In the genomic region with DNA sequence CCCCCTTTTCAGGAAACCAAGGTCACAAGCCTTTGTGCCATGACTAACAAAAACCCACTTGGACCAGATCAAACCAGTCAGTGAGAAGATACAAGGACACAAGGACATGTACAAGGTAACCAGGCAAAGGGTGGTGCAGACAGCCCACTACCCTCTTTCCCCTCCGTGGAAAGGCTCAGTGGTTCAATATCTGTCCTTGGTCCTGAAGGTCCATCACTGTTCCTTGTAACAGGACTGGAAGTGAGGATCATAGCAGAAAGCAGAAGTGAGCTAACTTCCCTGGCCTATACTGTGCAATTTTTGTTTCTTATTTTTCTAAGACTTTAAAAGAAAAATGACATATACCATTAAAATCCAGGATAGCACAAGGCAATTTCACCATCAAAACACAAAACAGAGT, we compare ENCODE assay signal across 22 mouse cellular contexts.
DNase-seq lines count a peak whose midpoint lies in the region; ATAC-seq lines count a peak whose summit lies in the region.
"Had no signal": no experiment of that assay in that cellular context is flagged by ENCODE, and none has a peak within 500 bp of the region (broad histone marks: within the 10 kb centered on the region; RNA-seq: fewer than 3 reads in every experiment).

No protein-coding gene starts in this region.

- no peak for ATAC-seq in hindbrain, embryonic 12.5 days (ENCODE audit: low FRiP score)
- no peak for ATAC-seq in hindbrain, embryonic 16.5 days
- ATAC-seq in neural tube, embryonic 13.5 days (ENCODE audit: low read depth), result no peak
- no peak for ATAC-seq in neural tube, embryonic 15.5 days (ENCODE audit: low FRiP score)
- 0 out of 2 replicates have a peak, but pooled peaks have one; percentile 39 for ATAC-seq in common myeloid progenitor, adult 5-6 weeks (replicated peaks; ENCODE audit: low read depth, poor library complexity, severe bottlenecking)
- no peak for ATAC-seq in forebrain, embryonic 13.5 days
- ATAC-seq: forebrain, postnatal 0 days; inflammation-experienced regulatory T-cells, adult 6 months; midbrain, embryonic 15.5 days had no signal

- no peaks in the 10 kb centered on the region for H3K27me3 ChIP-seq in hindbrain, embryonic 12.5 days
- no peaks in the 10 kb centered on the region for H3K27me3 ChIP-seq in hindbrain, embryonic 16.5 days (replicated peaks; ENCODE audit: control insufficient read depth, insufficient read depth, low read length)
- H3K27me3 ChIP-seq in neural tube, embryonic 13.5 days, result no peaks in the 10 kb centered on the region
- H3K27me3 ChIP-seq in neural tube, embryonic 15.5 days (replicated peaks), result no peaks in the 10 kb centered on the region
- no peaks in the 10 kb centered on the region for H3K27me3 ChIP-seq in forebrain, embryonic 13.5 days
- H3K27me3 ChIP-seq: embryonic facial prominence, embryonic 15.5 days; limb, embryonic 13.5 days; liver, embryonic 13.5 days; lung, embryonic 15.5 days; midbrain, embryonic 15.5 days had no signal

- H3K4me2 ChIP-seq in hindbrain, embryonic 12.5 days (replicated peaks), result no peak overlapping the region
- H3K4me2 ChIP-seq in hindbrain, embryonic 16.5 days (ENCODE audit: low read length), result no peak overlapping the region
- H3K4me2 ChIP-seq in neural tube, embryonic 13.5 days, result no peak overlapping the region
- no peak overlapping the region for H3K4me2 ChIP-seq in neural tube, embryonic 15.5 days
- no peak overlapping the region for H3K4me2 ChIP-seq in forebrain, embryonic 13.5 days
- H3K4me2 ChIP-seq: embryonic facial prominence, embryonic 15.5 days; limb, embryonic 13.5 days; liver, embryonic 13.5 days; lung, embryonic 15.5 days; midbrain, embryonic 15.5 days had no signal

- peak overlapping the region; percentile 62 for H3K27ac ChIP-seq in hindbrain, embryonic 12.5 days
- no peak overlapping the region for H3K27ac ChIP-seq in hindbrain, embryonic 16.5 days (ENCODE audit: low read depth, low read length)
- peak overlapping the region; percentile 66 for H3K27ac ChIP-seq in neural tube, embryonic 13.5 days (replicated peaks)
- no peak overlapping the region for H3K27ac ChIP-seq in neural tube, embryonic 15.5 days (replicated peaks)
- no peak overlapping the region for H3K27ac ChIP-seq in forebrain, embryonic 13.5 days
- H3K27ac ChIP-seq: embryonic facial prominence, embryonic 15.5 days; heart, embryonic 10.5 days; limb, embryonic 13.5 days; liver, embryonic 13.5 days; lung, embryonic 15.5 days had no signal

- peaks cover 15% of the 10 kb centered on the region for H3K4me1 ChIP-seq in hindbrain, embryonic 12.5 days
- H3K4me1 ChIP-seq in hindbrain, embryonic 16.5 days (ENCODE audit: control insufficient read depth, insufficient read depth, low read depth, low read length), result peaks cover 8% of the 10 kb centered on the region; the same call in 1 of the 2 replicates
- peaks cover 44% of the 10 kb centered on the region for H3K4me1 ChIP-seq in neural tube, embryonic 13.5 days (replicated peaks)
- peaks cover 39% of the 10 kb centered on the region for H3K4me1 ChIP-seq in neural tube, embryonic 15.5 days
- peaks cover 27% of the 10 kb centered on the region for H3K4me1 ChIP-seq in forebrain, embryonic 13.5 days
- H3K4me1 ChIP-seq: embryonic facial prominence, embryonic 15.5 days; heart, embryonic 10.5 days; limb, embryonic 13.5 days; liver, embryonic 13.5 days; lung, embryonic 15.5 days had no signal

- no peaks in the 10 kb centered on the region for H3K36me3 ChIP-seq in hindbrain, embryonic 12.5 days
- no peaks in the 10 kb centered on the region for H3K36me3 ChIP-seq in hindbrain, embryonic 16.5 days (ENCODE audit: control insufficient read depth, insufficient read depth, low read length)
- no peaks in the 10 kb centered on the region for H3K36me3 ChIP-seq in neural tube, embryonic 13.5 days
- no peaks in the 10 kb centered on the region for H3K36me3 ChIP-seq in neural tube, embryonic 15.5 days
- no peaks in the 10 kb centered on the region for H3K36me3 ChIP-seq in forebrain, embryonic 13.5 days (ENCODE audit: poor library complexity, severe bottlenecking)
- H3K36me3 ChIP-seq: embryonic facial prominence, embryonic 15.5 days; heart, embryonic 10.5 days; limb, embryonic 13.5 days; liver, embryonic 13.5 days; lung, embryonic 15.5 days; midbrain, embryonic 15.5 days had no signal

- no peaks in the 10 kb centered on the region for H3K9me3 ChIP-seq in hindbrain, embryonic 12.5 days (replicated peaks)
- no peaks in the 10 kb centered on the region for H3K9me3 ChIP-seq in hindbrain, embryonic 16.5 days (ENCODE audit: control insufficient read depth, low read length)
- no peaks in the 10 kb centered on the region for H3K9me3 ChIP-seq in neural tube, embryonic 13.5 days
- no peaks in the 10 kb centered on the region for H3K9me3 ChIP-seq in neural tube, embryonic 15.5 days (replicated peaks)
- H3K9me3 ChIP-seq in forebrain, embryonic 13.5 days (replicated peaks), result no peaks in the 10 kb centered on the region
- H3K9me3 ChIP-seq: embryonic facial prominence, embryonic 15.5 days; heart, embryonic 10.5 days; limb, embryonic 13.5 days; liver, embryonic 13.5 days; lung, embryonic 15.5 days; midbrain, embryonic 15.5 days had no signal

- 25% methylated on average over 1 of the region's 1 CpGs for WGBS in hindbrain, embryonic 12.5 days
- 29% methylated on average over 1 of the region's 1 CpGs for WGBS in hindbrain, embryonic 16.5 days
- 31% methylated on average over 1 of the region's 1 CpGs for WGBS in neural tube, embryonic 13.5 days
- WGBS in neural tube, embryonic 15.5 days, result 9% methylated on average over 1 of the region's 1 CpGs
- 15% methylated on average over 1 of the region's 1 CpGs for WGBS in forebrain, embryonic 13.5 days

- no peak overlapping the region for H3K9ac ChIP-seq in hindbrain, embryonic 12.5 days
- no peak overlapping the region for H3K9ac ChIP-seq in hindbrain, embryonic 16.5 days (ENCODE audit: low read depth, low read length)
- no peak overlapping the region for H3K9ac ChIP-seq in neural tube, embryonic 13.5 days
- H3K9ac ChIP-seq in neural tube, embryonic 15.5 days (replicated peaks), result no peak overlapping the region
- H3K9ac ChIP-seq in forebrain, embryonic 13.5 days, result no peak overlapping the region
- H3K9ac ChIP-seq: embryonic facial prominence, embryonic 15.5 days; forebrain, postnatal 0 days; limb, embryonic 13.5 days; liver, embryonic 13.5 days; lung, embryonic 15.5 days; midbrain, embryonic 15.5 days had no signal

- no peak overlapping the region for H3K4me3 ChIP-seq in hindbrain, embryonic 12.5 days
- H3K4me3 ChIP-seq in hindbrain, embryonic 16.5 days (ENCODE audit: low read length), result no peak overlapping the region
- no peak overlapping the region for H3K4me3 ChIP-seq in neural tube, embryonic 13.5 days
- no peak overlapping the region for H3K4me3 ChIP-seq in neural tube, embryonic 15.5 days (replicated peaks)
- H3K4me3 ChIP-seq in forebrain, embryonic 13.5 days, result no peak overlapping the region
- H3K4me3 ChIP-seq: embryonic facial prominence, embryonic 15.5 days; heart, embryonic 10.5 days; limb, embryonic 13.5 days; liver, embryonic 13.5 days; lung, embryonic 15.5 days; midbrain, embryonic 15.5 days had no signal

- no peak for DNase-seq in spleen, adult 12 weeks (ENCODE audit: low spot score)
- DNase-seq: adrenal gland, postnatal 36 days; cerebellum, adult 9-10 months; forebrain, postnatal 0 days; gastrocnemius, postnatal 25 days; heart, postnatal 4 days; kidney, adult 18-20 months; layer of hippocampus, postnatal 36 days; liver, embryonic 13.5 days; lung, postnatal 36 days had no signal

Comparison
In these comparisons a context has a peak if more than half of its experiments do, and no peak if none do; other contexts are left out.
1. H3K27ac ChIP-seq: peak in hindbrain, embryonic 12.5 days (single experiment) and neural tube, embryonic 13.5 days (single experiment); none in hindbrain, embryonic 16.5 days (single experiment), neural tube, embryonic 15.5 days (single experiment) and forebrain, embryonic 13.5 days (single experiment).